Mouse (Mus musculus) left cerebral cortex, adult 8-10 months (tissue): Measurements from ENCODE around the gene Lats2. TPM values are rescaled to one million over a fixed set of nuclear protein-coding genes. Genes with fewer than 3 reads are reported as not detected.

Experiments used
- microRNA-seq, 2 experiments: library from miRNA; unstranded; fragments of <30 nt; microRNA quantifications; one replicate each; pipeline ENCODE4 v1.2.0; 2022
- total RNA-seq, 4 experiments: library from RNA; stranded (reverse); gene quantifications; 2 replicates each; pipeline ENCODE4 v1.2.4; 2022

Lats2 gene
- total RNA-seq, 4 experiments from 2014 or later = 19.4 to 28.3 (median 24.8) TPM

Small RNA genes lying within 50 kb of the gene (microRNA-seq; reads per million reads assigned to microRNA genes)
- 1.5 reads per million in 2 experiments for gene Mir3077

Other genes starting within 250 kb of the Lats2 start
- 10 to 100 TPM; 12.8 to 14.1 (median 13.8) TPM for gene Il17d, start 233.6 kb downstream of the Lats2 start, total RNA-seq
- gene Eef1akmt1, start 186.8 kb downstream of the Lats2 start, total RNA-seq = 10 to 100 TPM; 29.1 to 35.0 (median 29.7) TPM
- 10 to 100 TPM; 10.9 to 14.8 (median 14.5) TPM for gene Xpo4, start 93.0 kb downstream of the Lats2 start, total RNA-seq
- 1 to 10 TPM in 1 of 4 experiments, not detected in 3; 1.0 TPM for gene Gm49361, start 12.3 kb downstream of the Lats2 start, total RNA-seq
- 100 to 1,000 TPM in 1 of 4 experiments, 10 to 100 TPM in 3; 65.5 to 103 (median 76.4) TPM for gene Sap18, start 39.8 kb upstream of the Lats2 start, total RNA-seq
- 1 to 10 TPM in 3 of 4 experiments, under 1 TPM in 1; 0.88 to 2.6 (median 1.3) TPM for gene Ska3, start 67.8 kb upstream of the Lats2 start, total RNA-seq
- 10 to 100 TPM; 55.0 to 65.3 (median 58.7) TPM for gene Mrpl57, start 67.8 kb upstream of the Lats2 start, total RNA-seq
- gene Zdhhc20, start 131.9 kb upstream of the Lats2 start, total RNA-seq = 10 to 100 TPM; 39.6 to 44.7 (median 42.6) TPM
- 10 to 100 TPM; 22.6 to 25.0 (median 23.6) TPM for gene Micu2, start 240.9 kb upstream of the Lats2 start, total RNA-seq